Comparison of ENCODE assay signal across 8 mouse cellular contexts in genomic region chr4:136285811-136286371, GRCm38 (mm10). TPM values are rescaled to one million over a fixed set of nuclear protein-coding genes. Genes with fewer than 3 reads are reported as not detected.
A peak's percentile ranks its signal among the peaks of the same experiment; 100 is the strongest.
DNase-seq lines count a peak whose midpoint lies in the region; ATAC-seq lines count a peak whose summit lies in the region.

No protein-coding gene starts in this region.

- H3K36me3 ChIP-seq in hindbrain, embryonic 15.5 days = peaks cover 34% of the 10 kb centered on the region

- no peaks in the 10 kb centered on the region for H3K9me3 ChIP-seq in hindbrain, embryonic 15.5 days

- peak overlapping the region; percentile 61 for H3K4me3 ChIP-seq in hindbrain, embryonic 15.5 days

- DNase-seq in T-cell, adult 2 months (ENCODE audit: low spot score) = peak; percentile 94
- DNase-seq in cerebellum, postnatal 36 days = peak; percentile 96
- peak; percentile 95 to 97 for DNase-seq in frontal cortex, postnatal 36 days (ENCODE audit: low spot score in 2 of 2)
- peak; percentile 95 for DNase-seq in left cerebral cortex, adult 11 months (ENCODE audit: low spot score)
- DNase-seq in lung, postnatal 4 days = peak; percentile 96 to 98
- DNase-seq in retina, postnatal 7 days (ENCODE audit: low read depth, low spot score) = peak; percentile 94
- DNase-seq in urinary bladder, adult 2 months (ENCODE audit: low spot score) = peak; percentile 79

- peak overlapping the region; percentile 68 for H3K9ac ChIP-seq in hindbrain, embryonic 15.5 days

- peak overlapping the region; percentile 84 for H3K27ac ChIP-seq in hindbrain, embryonic 15.5 days (replicated peaks)

- H3K4me2 ChIP-seq in hindbrain, embryonic 15.5 days = peak overlapping the region; percentile 90

- H3K27me3 ChIP-seq in hindbrain, embryonic 15.5 days = peaks cover 10% of the 10 kb centered on the region

- WGBS in hindbrain, embryonic 15.5 days = under 1% methylated on average over 29 of the region's 29 CpGs

- ATAC-seq in hindbrain, embryonic 15.5 days (ENCODE audit: low FRiP score, low read depth) = peak; percentile 92

- peaks cover 55% of the 10 kb centered on the region for H3K4me1 ChIP-seq in hindbrain, embryonic 15.5 days (replicated peaks)

RNA-seq across cellular contexts. Expression of gene Zfp46, which starts 1.4 kb away (rescaled TPM):
- polyA plus RNA-seq in hindbrain, embryonic 15.5 days (2015; fragmentation: Nextera tagmentation; extraction: Ambion mirVana) = 38.8 and 41.3 TPM in 2 replicates
- polyA plus RNA-seq in urinary bladder, adult 2 months (2012; rRNA removed) = 41.0 and 50.3 TPM in 2 replicates

RNA-seq across cellular contexts. Expression of gene Hnrnpr, which starts 24.9 kb away (rescaled TPM):
- 177 and 190 TPM in 2 replicates for polyA plus RNA-seq in hindbrain, embryonic 15.5 days (2015; fragmentation: Nextera tagmentation; extraction: Ambion mirVana)
- polyA plus RNA-seq in urinary bladder, adult 2 months (2012; rRNA removed) = 58.3 and 61.1 TPM in 2 replicates

RNA-seq across cellular contexts. Expression of gene Tcea3, which starts 38.4 kb away (rescaled TPM):
- polyA plus RNA-seq in hindbrain, embryonic 15.5 days (2015; fragmentation: Nextera tagmentation; extraction: Ambion mirVana) = 2.4 TPM in 2 replicates
- 42.6 and 65.1 TPM in 2 replicates for polyA plus RNA-seq in urinary bladder, adult 2 months (2012; rRNA removed)

Comparison
In these comparisons a context has a peak if more than half of its experiments do, and no peak if none do; other contexts are left out.
1. Peak in every context shown above with its lines: DNase-seq, ATAC-seq, H3K4me3 ChIP-seq and H3K27ac ChIP-seq.
2. RNA of gene Tcea3, which starts 38.4 kb away (polyA plus RNA-seq): 42.6 to 65.1 TPM in urinary bladder, adult 2 months; 2.4 TPM in hindbrain, embryonic 15.5 days; every median in the first group is over 10 times any median in the second.